Mouse (Mus musculus): ENCODE data around the gene Plekhh3.
"Not testable (repeated sequence)": the region's sequence is repeated elsewhere in the genome, so short reads cannot be mapped to it uniquely, and the experiment has no call there.

The Plekhh3 gene

GRCm38 (mm10) chr11:101171721-101172433 is 726 bp upstream of the Plekhh3 start:
- peak in 1 of 2 experiments; percentile 27 for DNase-seq (ENCODE audit: low read depth in 1 of 2, low spot score in 2 of 2)

GRCm38 (mm10) chr11:101170354-101170810 is 769 bp downstream of the Plekhh3 start, which contains the start of gene Cntnap1:
Cntnap1 (plus strand) TSS chr11:101170523.
- no peak for DNase-seq (ENCODE audit: low read depth in 1 of 2, low spot score in 2 of 2)

- no peak for DNase-seq (ENCODE audit: low read depth in 1 of 2, low spot score in 2 of 2)
These were observed 1.6 kb downstream of the Plekhh3 start for GRCm38 (mm10) chr11:101169301-101170107.

GRCm38 (mm10) chr11:101168301-101168980 is 2.7 kb downstream of the Plekhh3 start:
- no peak for DNase-seq (ENCODE audit: low read depth in 1 of 2, low spot score in 2 of 2)

- DNase-seq (ENCODE audit: low read depth in 1 of 2, low spot score in 2 of 2), result no peak
These were observed 3.2 kb downstream of the Plekhh3 start for GRCm38 (mm10) chr11:101167963-101168300.

- no peak for DNase-seq (ENCODE audit: low read depth in 1 of 2, low spot score in 2 of 2)
These were observed 3.8 kb downstream of the Plekhh3 start for GRCm38 (mm10) chr11:101167211-101167962.

GRCm38 (mm10) chr11:101166357-101166756 is 4.8 kb downstream of the Plekhh3 start:
- no peak for DNase-seq (ENCODE audit: low read depth in 1 of 2, low spot score in 2 of 2)

GRCm38 (mm10) chr11:101164677-101165580 is 6.2 kb downstream of the Plekhh3 start:
- DNase-seq (ENCODE audit: low read depth in 1 of 2, low spot score in 2 of 2), result no peak

- DNase-seq (ENCODE audit: low read depth in 1 of 2, low spot score in 2 of 2), result no peak
These were observed 6.8 kb downstream of the Plekhh3 start for GRCm38 (mm10) chr11:101164351-101164665.

GRCm38 (mm10) chr11:101163476-101164350 is 7.4 kb downstream of the Plekhh3 start:
- no peak for DNase-seq (ENCODE audit: low read depth in 1 of 2, low spot score in 2 of 2)

- DNase-seq (ENCODE audit: low read depth in 1 of 2, low spot score in 2 of 2), result no peak
These were observed 8.4 kb downstream of the Plekhh3 start for GRCm38 (mm10) chr11:101162772-101163171.

GRCm38 (mm10) chr11:101162301-101162700 is 8.8 kb downstream of the Plekhh3 start:
- no peak for DNase-seq (ENCODE audit: low read depth in 1 of 2, low spot score in 2 of 2)

GRCm38 (mm10) chr11:101161551-101161950 is 9.6 kb downstream of the Plekhh3 start:
- DNase-seq (ENCODE audit: low read depth in 1 of 2, low spot score in 2 of 2), result no peak

GRCm38 (mm10) chr11:101160981-101161505 is 10.1 kb downstream of the Plekhh3 start:
- DNase-seq (ENCODE audit: low read depth in 1 of 2, low spot score in 2 of 2), result not testable (repeated sequence)

- DNase-seq (ENCODE audit: low read depth in 1 of 2, low spot score in 2 of 2), result not testable (repeated sequence)
These were observed 11.0 kb downstream of the Plekhh3 start for GRCm38 (mm10) chr11:101160151-101160550.

GRCm38 (mm10) chr11:101155728-101156371 is 15.3 kb downstream of the Plekhh3 start, which contains the start of gene Tubg2:
Tubg2 (plus strand) TSS chr11:101155907.
- no peak for DNase-seq (ENCODE audit: low read depth in 1 of 2, low spot score in 2 of 2)

GRCm38 (mm10) chr11:101155151-101155550 is 16.0 kb downstream of the Plekhh3 start:
- DNase-seq (ENCODE audit: low read depth in 1 of 2, low spot score in 2 of 2), result no peak

- no peak for DNase-seq (ENCODE audit: low read depth in 1 of 2, low spot score in 2 of 2)
These were observed 16.5 kb downstream of the Plekhh3 start for GRCm38 (mm10) chr11:101154648-101155047.
